Mouse (Mus musculus): ENCODE measurements around the gene Mettl6. TPM values are rescaled to one million over a fixed set of nuclear protein-coding genes. Genes with fewer than 3 reads are reported as not detected.

Gene Mettl6
- polyA plus RNA-seq (2015; fragmentation: Nextera tagmentation; extraction: Ambion mirVana), result 73.8 and 81.4 TPM in 2 replicates

DNA sequence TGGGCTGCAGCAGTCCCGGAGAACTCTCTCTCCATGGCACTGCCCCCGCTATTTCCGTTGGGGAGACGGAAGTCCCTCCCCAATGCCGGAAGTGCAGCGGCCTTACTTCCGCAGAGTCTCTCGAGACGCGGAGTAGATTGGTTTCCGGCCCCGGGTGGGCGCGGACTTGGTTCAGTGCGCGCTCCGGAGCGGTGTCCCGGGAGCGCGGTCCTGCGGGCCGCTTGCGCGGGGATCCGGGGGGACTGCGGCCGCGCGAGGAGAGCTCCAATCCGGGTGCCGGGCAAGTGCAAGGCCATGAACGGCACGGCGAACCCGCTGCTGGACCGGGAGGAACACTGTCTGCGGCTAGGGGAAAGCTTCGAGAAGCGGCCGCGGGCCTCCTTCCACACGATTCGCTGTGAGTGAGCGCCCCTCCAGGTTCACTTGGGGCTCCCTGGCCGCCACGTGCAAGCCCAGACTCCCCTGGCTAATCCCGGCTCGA, at the start of gene Mettl6:
TSS of gene Mettl6 (minus strand) at position 66 of the 481 bp plus-strand sequence.
- peak within 1 kb of the TSS; percentile 94 for H3K4me2 ChIP-seq
- WGBS, result 0% methylated on average over 49 of the region's 49 CpGs
- H3K9ac ChIP-seq, result peak within 1 kb of the TSS; percentile 89
- peaks cover 39% of the 10 kb centered on the region for H3K4me1 ChIP-seq
- peak within 1 kb of the TSS; percentile 93 for H3K27ac ChIP-seq
- H3K27me3 ChIP-seq, result no peaks in the 10 kb centered on the region
- H3K9me3 ChIP-seq, result no peaks in the 10 kb centered on the region
- H3K4me3 ChIP-seq, result peak within 1 kb of the TSS; percentile 94
- ATAC-seq (ENCODE audit: insufficient number of reproducible peaks, insufficient read depth, low FRiP score, low TSS enrichment, low read depth), result peak; percentile 89
- H3K36me3 ChIP-seq, result peaks cover 48% of the 10 kb centered on the region

DNA sequence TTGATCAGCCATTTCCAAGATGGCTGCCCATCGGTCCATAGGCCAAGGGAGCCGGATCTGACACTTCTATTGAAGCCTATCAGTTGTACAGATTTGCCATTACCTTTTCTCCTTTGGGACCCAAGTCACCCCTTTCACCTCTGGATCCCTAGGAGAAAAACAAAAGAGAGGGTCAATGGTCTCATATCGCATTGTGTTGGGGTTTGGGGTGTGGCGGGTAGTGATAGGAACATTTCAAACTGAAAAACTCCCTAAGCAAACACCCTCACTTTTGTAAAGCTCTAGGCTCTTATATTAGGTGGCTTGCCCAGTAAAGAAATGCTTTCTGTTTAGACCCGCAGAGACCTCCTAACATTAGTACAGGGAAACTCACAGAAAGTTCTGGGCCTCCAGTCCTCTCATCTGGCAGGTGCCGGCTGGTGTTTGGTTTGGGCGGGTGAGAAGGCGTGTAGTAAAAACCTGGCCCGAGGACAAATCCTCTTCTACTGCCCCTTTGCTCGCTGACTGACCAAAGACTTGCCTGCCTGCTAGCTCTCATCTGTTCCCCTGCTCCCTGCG, 49.1 kb upstream of the Mettl6 start:
- no peak for ATAC-seq (ENCODE audit: insufficient number of reproducible peaks, insufficient read depth, low FRiP score, low TSS enrichment, low read depth)
- H3K9ac ChIP-seq, result no peak overlapping the region

DNA sequence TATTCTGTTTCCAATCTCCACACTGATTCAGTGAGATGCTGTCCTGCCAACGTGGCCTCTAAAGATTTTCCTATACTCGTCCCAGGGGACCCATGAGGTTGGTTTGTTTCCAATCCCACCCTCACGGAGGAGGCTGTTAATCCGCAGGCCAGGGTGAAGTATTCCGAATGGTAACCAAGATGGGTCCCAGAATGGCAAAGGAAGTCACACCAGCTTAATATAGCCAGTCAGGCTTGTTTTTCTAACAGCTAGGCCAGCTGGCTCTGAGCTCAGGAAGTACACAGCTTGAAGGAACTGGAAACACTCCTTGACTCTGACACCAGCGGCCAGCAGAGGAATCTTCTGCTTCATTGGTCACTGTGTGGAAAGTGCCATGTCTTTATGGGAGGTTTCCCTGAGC, 42.5 kb upstream of the Mettl6 start:
- H3K4me1 ChIP-seq, result peaks cover 8% of the 10 kb centered on the region
- no peaks in the 10 kb centered on the region for H3K9me3 ChIP-seq
- ATAC-seq (ENCODE audit: insufficient number of reproducible peaks, insufficient read depth, low FRiP score, low TSS enrichment, low read depth), result no peak
- WGBS, result 75% methylated on average over 6 of the region's 6 CpGs
- no peak overlapping the region for H3K27ac ChIP-seq
- H3K4me3 ChIP-seq, result no peak overlapping the region
- no peak overlapping the region for H3K4me2 ChIP-seq
- H3K36me3 ChIP-seq, result no peaks in the 10 kb centered on the region
- H3K9ac ChIP-seq, result no peak overlapping the region
- no peaks in the 10 kb centered on the region for H3K27me3 ChIP-seq

More for the DNA sequence above, 49.1 kb upstream of the Mettl6 start:
- Histone ChIP-seq H3K9me3 (no peaks in the 10 kb centered on the region), H3K4me2 (no peak overlapping the region), H3K4me3 (no peak overlapping the region), H3K4me1 (no peaks in the 10 kb centered on the region), H3K36me3 (no peaks in the 10 kb centered on the region), H3K27me3 (no peaks in the 10 kb centered on the region), H3K27ac (no peak overlapping the region)
- 78% methylated on average over 11 of the region's 11 CpGs for WGBS

DNA sequence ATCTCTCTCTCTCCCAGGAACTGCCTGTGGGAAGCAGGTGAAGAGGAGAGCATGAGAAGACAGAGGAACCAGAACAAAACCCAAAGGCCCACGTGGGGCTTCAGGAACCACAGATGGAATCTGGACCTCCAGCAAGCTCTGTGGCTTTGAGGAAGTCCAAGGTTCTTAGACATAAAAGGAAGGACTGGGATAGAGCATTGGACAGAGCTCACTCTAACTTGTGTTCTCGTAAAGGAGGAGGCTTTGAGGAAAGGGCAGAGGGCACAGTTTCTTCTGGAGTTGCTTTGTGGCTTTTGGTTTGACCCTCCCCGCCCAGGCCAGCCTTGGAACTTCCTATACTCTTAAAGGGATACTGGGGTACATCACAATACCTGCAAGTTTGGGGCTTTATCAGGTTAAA, 37.8 kb upstream of the Mettl6 start:
- Histone ChIP-seq H3K27ac (peak overlapping the region; percentile 49), H3K36me3 (no peaks in the 10 kb centered on the region), H3K27me3 (no peaks in the 10 kb centered on the region), H3K4me3 (no peak overlapping the region), H3K9ac (no peak overlapping the region), H3K4me1 (peaks cover 18% of the 10 kb centered on the region), H3K9me3 (no peaks in the 10 kb centered on the region), H3K4me2 (no peak overlapping the region)
- no peak for ATAC-seq (ENCODE audit: insufficient number of reproducible peaks, insufficient read depth, low FRiP score, low TSS enrichment, low read depth)
- 45% methylated on average over 3 of the region's 3 CpGs for WGBS

DNA sequence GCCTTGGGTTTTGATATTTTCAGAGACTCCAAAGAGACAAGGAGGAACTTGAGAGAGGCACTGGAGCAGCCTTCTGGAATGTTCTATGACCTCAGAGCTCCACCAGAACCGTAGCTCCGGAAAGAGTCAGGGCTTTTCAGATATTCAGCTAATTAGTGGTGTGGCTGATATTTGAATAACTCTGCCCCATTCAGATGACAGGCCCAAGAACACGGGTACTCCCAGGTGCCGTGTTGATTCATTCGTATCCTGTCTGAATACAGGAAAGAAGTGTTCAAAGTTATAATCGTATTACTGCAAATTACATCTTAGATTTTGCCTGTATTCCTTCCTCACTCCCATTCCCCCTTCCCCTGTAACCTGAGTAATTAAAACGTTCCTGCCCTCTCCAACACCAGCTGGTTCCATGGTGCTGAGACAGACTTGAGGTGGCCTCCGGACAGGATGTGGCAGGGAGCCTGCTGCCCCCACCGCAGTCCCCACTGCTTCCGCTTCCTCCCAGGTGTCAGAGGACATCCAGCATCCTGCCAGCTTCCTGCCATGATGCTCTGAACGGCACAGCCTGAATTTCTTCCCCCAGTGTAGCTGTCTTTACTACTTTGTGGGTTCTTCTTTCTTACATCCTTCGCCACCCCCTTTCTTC, 36.8 kb upstream of the Mettl6 start:
- peak overlapping the region; percentile 49 for H3K27ac ChIP-seq
- H3K4me2 ChIP-seq, result peak overlapping the region; percentile 39
- ATAC-seq (ENCODE audit: insufficient number of reproducible peaks, insufficient read depth, low FRiP score, low TSS enrichment, low read depth), result no peak
- H3K27me3 ChIP-seq, result no peaks in the 10 kb centered on the region
- H3K9ac ChIP-seq, result no peak overlapping the region
- no peak overlapping the region for H3K4me3 ChIP-seq
- no peaks in the 10 kb centered on the region for H3K36me3 ChIP-seq
- H3K4me1 ChIP-seq, result peaks cover 18% of the 10 kb centered on the region
- 34% methylated on average over 12 of the region's 12 CpGs for WGBS
- H3K9me3 ChIP-seq, result no peaks in the 10 kb centered on the region

DNA sequence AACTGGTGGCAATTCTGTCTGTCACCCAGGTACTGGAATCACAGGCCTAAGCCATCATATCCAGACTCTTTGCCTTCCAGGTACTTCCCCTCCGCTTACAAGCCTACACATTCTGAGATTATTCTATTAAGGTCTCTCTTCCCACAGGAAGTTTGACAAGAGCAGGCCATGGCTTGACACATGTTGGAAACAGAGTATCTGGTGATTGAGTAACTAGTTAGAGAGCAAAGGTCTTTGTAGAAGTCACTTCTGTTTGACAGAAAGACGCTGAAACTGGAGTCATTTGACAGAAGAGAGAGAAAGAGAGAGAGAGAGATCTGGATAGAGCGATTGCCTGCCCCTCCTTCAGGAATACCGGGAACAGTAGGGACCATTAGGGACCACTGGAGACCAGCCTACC, 36.0 kb upstream of the Mettl6 start:
- Histone ChIP-seq H3K27ac (no peak overlapping the region; the same call in 1 of the 2 replicates), H3K27me3 (no peaks in the 10 kb centered on the region), H3K4me2 (no peak overlapping the region), H3K4me3 (no peak overlapping the region), H3K4me1 (peaks cover 18% of the 10 kb centered on the region), H3K9ac (no peak overlapping the region), H3K9me3 (no peaks in the 10 kb centered on the region), H3K36me3 (no peaks in the 10 kb centered on the region)
- ATAC-seq (ENCODE audit: insufficient number of reproducible peaks, insufficient read depth, low FRiP score, low TSS enrichment, low read depth), result no peak
- WGBS, result 88% methylated on average over 4 of the region's 4 CpGs

DNA sequence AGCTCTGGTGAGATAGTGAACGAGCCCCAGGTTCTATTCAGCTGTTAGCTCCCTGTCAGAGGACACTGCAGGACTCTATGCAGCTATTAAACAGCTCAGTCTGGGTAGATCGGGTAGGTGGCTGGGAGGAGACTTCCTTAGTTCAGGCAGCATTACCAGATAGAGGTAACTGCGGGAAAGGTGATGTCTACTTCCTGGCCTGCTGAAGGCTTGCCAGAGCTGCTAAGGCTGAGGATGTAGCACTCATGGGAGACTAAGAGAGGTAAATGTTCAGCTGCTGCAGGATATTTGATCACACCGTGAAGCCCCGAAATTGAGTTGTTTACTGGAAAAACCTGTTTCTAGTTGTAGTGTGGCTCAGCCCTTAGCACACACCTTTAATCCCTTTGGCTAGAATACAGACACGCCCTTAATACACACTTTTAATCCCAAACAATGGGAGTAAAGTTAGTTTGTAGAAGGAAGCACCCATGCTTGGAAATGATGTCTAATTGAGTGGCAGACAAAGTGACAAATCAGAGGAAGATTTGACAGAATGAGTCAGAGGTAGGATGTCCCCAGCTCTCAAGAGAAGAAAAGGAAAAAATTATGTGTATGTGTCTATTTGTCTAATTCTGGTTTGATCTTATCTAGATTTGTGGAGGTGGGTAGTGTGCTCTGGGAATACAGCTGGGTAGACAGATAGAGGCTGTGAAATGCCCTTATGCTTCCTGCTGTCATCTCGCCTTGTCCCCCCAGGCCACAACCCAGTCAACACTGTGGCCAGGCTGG, 30.4 kb upstream of the Mettl6 start:
- no peaks in the 10 kb centered on the region for H3K9me3 ChIP-seq
- H3K4me1 ChIP-seq, result no peaks in the 10 kb centered on the region
- H3K36me3 ChIP-seq, result no peaks in the 10 kb centered on the region
- no peak overlapping the region for H3K27ac ChIP-seq
- no peaks in the 10 kb centered on the region for H3K27me3 ChIP-seq
- H3K4me2 ChIP-seq, result no peak overlapping the region
- no peak overlapping the region for H3K9ac ChIP-seq
- ATAC-seq (ENCODE audit: insufficient number of reproducible peaks, insufficient read depth, low FRiP score, low TSS enrichment, low read depth), result no peak
- no peak overlapping the region for H3K4me3 ChIP-seq
- WGBS, result 69% methylated on average over 7 of the region's 7 CpGs

DNA sequence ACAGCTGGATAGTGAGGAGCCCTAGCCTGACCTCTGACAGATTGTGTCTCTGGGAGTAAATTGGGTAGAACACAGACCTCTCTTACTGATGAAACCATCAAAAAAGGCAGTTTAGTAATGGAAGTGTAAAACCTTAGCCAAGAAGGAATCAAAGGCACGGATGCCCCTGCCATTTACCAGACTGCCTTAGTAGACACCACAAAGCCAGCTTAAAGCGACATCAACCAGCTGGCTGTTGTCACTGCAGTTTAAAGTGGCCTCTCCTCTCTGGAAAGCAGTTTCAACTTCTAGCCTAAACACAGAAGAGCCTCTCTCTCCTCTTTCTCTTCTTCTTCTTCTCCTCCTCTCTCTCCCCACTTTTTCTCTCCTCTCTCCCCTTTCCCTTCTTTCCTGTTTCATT, 26.5 kb upstream of the Mettl6 start:
- Histone ChIP-seq H3K4me1 (no peaks in the 10 kb centered on the region), H3K27me3 (no peaks in the 10 kb centered on the region), H3K4me2 (no peak overlapping the region), H3K4me3 (no peak overlapping the region), H3K9me3 (no peaks in the 10 kb centered on the region), H3K27ac (no peak overlapping the region), H3K36me3 (no peaks in the 10 kb centered on the region), H3K9ac (no peak overlapping the region)
- no peak for ATAC-seq (ENCODE audit: insufficient number of reproducible peaks, insufficient read depth, low FRiP score, low TSS enrichment, low read depth)
- WGBS, result 78% methylated on average over 2 of the region's 2 CpGs

DNA sequence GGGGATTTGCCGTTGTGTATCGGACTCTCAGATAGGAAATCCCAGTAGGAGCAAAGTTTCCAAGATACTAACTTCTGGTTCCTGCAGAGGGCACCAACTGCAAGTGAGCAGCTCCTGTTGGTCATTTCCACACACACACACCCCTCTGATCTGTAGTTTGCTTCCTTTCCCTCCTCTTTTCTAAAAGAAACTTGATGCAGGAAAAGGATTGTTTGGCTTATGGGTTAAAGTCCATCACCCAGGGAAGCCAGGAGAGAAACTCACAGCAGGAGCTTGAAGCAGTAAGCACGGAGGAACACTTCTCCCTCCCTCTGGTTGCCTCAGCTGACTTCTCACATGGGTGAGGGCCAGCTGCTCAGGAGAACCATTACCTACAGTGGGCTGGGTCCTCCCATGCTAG, 24.3 kb upstream of the Mettl6 start:
- Histone ChIP-seq H3K4me3 (no peak overlapping the region), H3K4me2 (no peak overlapping the region), H3K9me3 (peaks cover 6% of the 10 kb centered on the region), H3K36me3 (no peaks in the 10 kb centered on the region), H3K27me3 (no peaks in the 10 kb centered on the region), H3K27ac (no peak overlapping the region), H3K9ac (no peak overlapping the region), H3K4me1 (no peaks in the 10 kb centered on the region)
- 33% methylated on average over 3 of the region's 3 CpGs for WGBS
- no peak for ATAC-seq (ENCODE audit: insufficient number of reproducible peaks, insufficient read depth, low FRiP score, low TSS enrichment, low read depth)

DNA sequence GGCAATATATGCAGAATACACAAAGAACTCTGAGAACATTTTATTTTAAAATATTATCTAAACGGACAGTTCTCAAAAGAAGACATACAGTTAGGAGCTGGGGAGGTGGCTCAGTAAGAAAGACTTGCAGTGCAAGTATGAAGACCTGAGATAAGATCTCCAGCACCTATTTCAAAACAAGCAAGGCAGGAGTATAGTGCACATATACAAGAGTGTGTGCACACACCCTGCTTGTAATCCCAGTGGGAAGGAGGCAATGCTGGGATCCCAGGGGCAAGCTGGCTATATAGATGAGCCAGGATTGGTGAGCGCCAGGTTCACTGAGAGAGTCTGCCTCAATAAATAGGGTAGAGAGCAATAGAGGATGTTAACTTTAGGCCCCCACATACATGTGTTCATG, 21.1 kb upstream of the Mettl6 start:
- 0 out of 2 replicates have a peak, but pooled peaks cover 1% of the 10 kb centered on the region for H3K36me3 ChIP-seq
- no peak overlapping the region for H3K4me2 ChIP-seq
- no peak overlapping the region for H3K27ac ChIP-seq
- H3K9me3 ChIP-seq, result peaks cover 8% of the 10 kb centered on the region
- no peaks in the 10 kb centered on the region for H3K4me1 ChIP-seq
- no peak overlapping the region for H3K4me3 ChIP-seq
- no peaks in the 10 kb centered on the region for H3K27me3 ChIP-seq
- 90% methylated on average over 2 of the region's 2 CpGs for WGBS
- no peak for ATAC-seq (ENCODE audit: insufficient number of reproducible peaks, insufficient read depth, low FRiP score, low TSS enrichment, low read depth)
- no peak overlapping the region for H3K9ac ChIP-seq

DNA sequence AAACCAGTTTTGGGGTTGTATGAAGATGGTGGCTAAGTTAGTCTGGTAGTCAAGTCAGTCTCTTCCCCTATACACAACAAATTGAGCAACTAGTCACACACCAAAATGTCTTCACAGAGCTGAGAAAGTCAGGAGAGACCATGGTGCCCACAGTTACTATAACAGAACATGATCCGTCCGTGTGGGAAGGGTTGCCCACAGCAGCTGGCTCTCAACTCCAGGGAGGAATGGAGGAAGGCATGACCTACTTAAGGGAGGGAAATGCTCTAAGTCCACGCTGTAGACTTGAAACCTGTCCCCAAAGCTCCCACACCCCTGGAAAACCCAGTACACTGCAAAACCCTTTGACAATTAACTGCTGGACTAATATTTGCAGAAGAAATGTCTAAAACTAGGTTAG, 15.5 kb upstream of the Mettl6 start:
- Histone ChIP-seq H3K27me3 (no peaks in the 10 kb centered on the region), H3K4me2 (no peak overlapping the region), H3K9me3 (peaks cover 8% of the 10 kb centered on the region), H3K9ac (no peak overlapping the region), H3K27ac (no peak overlapping the region), H3K36me3 (peaks cover 49% of the 10 kb centered on the region), H3K4me3 (no peak overlapping the region), H3K4me1 (no peaks in the 10 kb centered on the region)
- 88% methylated on average over 3 of the region's 3 CpGs for WGBS
- no peak for ATAC-seq (ENCODE audit: insufficient number of reproducible peaks, insufficient read depth, low FRiP score, low TSS enrichment, low read depth)

DNA sequence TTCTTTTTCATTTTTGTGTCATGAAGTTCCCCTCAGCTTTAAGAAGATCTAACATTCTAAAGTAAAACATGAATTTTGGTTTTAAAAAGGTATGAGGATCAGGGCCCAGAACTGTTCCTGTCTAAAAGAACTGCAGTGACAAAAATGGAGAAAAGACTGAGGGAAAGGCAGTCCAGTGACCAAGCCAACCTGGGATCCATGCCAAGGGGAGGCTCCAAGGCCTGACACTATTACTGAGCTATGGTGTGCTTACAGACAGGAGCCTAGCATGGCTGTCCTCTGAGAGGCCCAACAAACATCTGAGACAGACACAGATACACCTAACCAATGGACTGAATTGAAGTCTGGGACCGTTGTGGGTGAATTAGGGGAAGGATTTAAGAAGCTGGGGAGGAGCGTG, 15.1 kb upstream of the Mettl6 start:
- WGBS, result 90% methylated on average over 2 of the region's 2 CpGs
- no peaks in the 10 kb centered on the region for H3K27me3 ChIP-seq
- no peak overlapping the region for H3K27ac ChIP-seq
- H3K4me2 ChIP-seq, result no peak overlapping the region
- H3K4me3 ChIP-seq, result no peak overlapping the region
- H3K9ac ChIP-seq, result no peak overlapping the region
- no peaks in the 10 kb centered on the region for H3K4me1 ChIP-seq
- no peak for ATAC-seq (ENCODE audit: insufficient number of reproducible peaks, insufficient read depth, low FRiP score, low TSS enrichment, low read depth)
- peaks cover 8% of the 10 kb centered on the region for H3K9me3 ChIP-seq
- H3K36me3 ChIP-seq, result peaks cover 53% of the 10 kb centered on the region
